ENCODE assay signal across 8 mouse cellular contexts in the genomic region with DNA sequence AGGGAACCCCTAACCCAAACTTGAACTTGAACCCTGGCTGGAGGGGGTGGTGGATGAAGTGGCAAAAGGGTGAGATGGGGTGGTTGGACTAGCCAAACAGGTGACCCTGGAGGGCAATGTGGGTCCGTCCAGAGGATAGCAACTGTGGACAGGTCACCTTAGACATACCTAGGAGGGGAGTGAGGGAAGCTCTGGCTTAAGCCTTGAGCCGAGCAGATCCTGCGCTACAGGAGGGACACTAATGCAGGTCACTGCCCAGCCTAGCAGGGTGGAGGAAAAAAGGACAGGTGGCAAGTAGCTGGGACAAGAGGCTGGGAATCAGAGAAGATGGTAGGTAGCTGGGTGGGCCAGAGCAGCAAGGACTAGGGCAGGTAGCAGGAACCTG. TPM values are rescaled to one million over a fixed set of nuclear protein-coding genes. Genes with fewer than 3 reads are reported as not detected.
A peak's percentile ranks its signal among the peaks of the same experiment; 100 is the strongest.
DNase-seq lines count a peak whose midpoint lies in the region; ATAC-seq and TF ChIP-seq lines count a peak whose summit lies in the region.

No protein-coding gene starts in this region.

- ATAC-seq in liver, embryonic 12.5 days: no peak

- peak overlapping the region; percentile 98 for H3K9ac ChIP-seq in liver, embryonic 12.5 days

- H3K27ac ChIP-seq in testis, adult 2 months (ENCODE audit: control insufficient read depth, insufficient read depth, low read depth, low read length): peak overlapping the region; percentile 96
- peak overlapping the region; percentile 96 for H3K27ac ChIP-seq in liver, embryonic 12.5 days

- H3K4me2 ChIP-seq in liver, embryonic 12.5 days: peak overlapping the region; percentile 96

- H3K9me3 ChIP-seq in liver, embryonic 12.5 days (replicated peaks): no peaks in the 10 kb centered on the region

- H3K4me3 ChIP-seq in testis, adult 2 months (ENCODE audit: control insufficient read depth, low read depth, low read length): peak overlapping the region; percentile 99
- H3K4me3 ChIP-seq in liver, embryonic 12.5 days: peak overlapping the region; percentile 95

- peaks cover 31% of the 10 kb centered on the region for H3K4me1 ChIP-seq in testis, adult 2 months (ENCODE audit: control insufficient read depth, insufficient read depth, low read length)
- peaks cover 89% of the 10 kb centered on the region for H3K4me1 ChIP-seq in liver, embryonic 12.5 days

- no peak for TF ChIP-seq CTCF in testis, adult 2 months (IDR thresholded peaks at IDR 0.05; ENCODE audit: control insufficient read depth, insufficient read depth, insufficient replicate concordance, low read depth, low read length)

- H3K27me3 ChIP-seq in testis, adult 2 months (ENCODE audit: control insufficient read depth, insufficient read depth, low read length): no peaks in the 10 kb centered on the region
- H3K27me3 ChIP-seq in liver, embryonic 12.5 days (replicated peaks): no peaks in the 10 kb centered on the region

- no peak for TF ChIP-seq POLR2A in testis, adult 2 months (IDR thresholded peaks at IDR 0.05; ENCODE audit: control insufficient read depth, low read depth, low read length)

- H3K36me3 ChIP-seq in testis, adult 2 months (ENCODE audit: control insufficient read depth, insufficient read depth, low read length): no peaks in the 10 kb centered on the region; the same call in 1 of the 2 replicates
- peaks cover 43% of the 10 kb centered on the region for H3K36me3 ChIP-seq in liver, embryonic 12.5 days

- WGBS in liver, embryonic 12.5 days (ENCODE audit: insufficient replicate concordance): 10% methylated on average over 3 of the region's 3 CpGs

- DNase-seq in cerebellum, adult 8-10 months: peak; percentile 25
- DNase-seq in cerebellum, adult 11 months: no peak
- no peak for DNase-seq in testis, postnatal 14 days (ENCODE audit: low spot score)
- DNase-seq in retina, embryonic 14.5 days (ENCODE audit: low spot score): no peak
- no peak for DNase-seq in urinary bladder, adult 18-20 months (ENCODE audit: low spot score in 2 of 2)
- no peak for DNase-seq in frontal cortex, postnatal 25 days (ENCODE audit: low spot score in 2 of 2)

RNA-seq across cellular contexts. Expression of a gene that starts 1.1 kb away (rescaled TPM):
- polyA plus RNA-seq in testis, adult 2 months (2012; rRNA removed): 33.3 and 35.4 TPM in 2 replicates
- polyA plus RNA-seq in liver, embryonic 12.5 days (2016; fragmentation: Nextera tagmentation; extraction: Ambion mirVana): 30.4 and 30.5 TPM in 2 replicates

RNA-seq across cellular contexts. Expression of a gene that starts 21.4 kb away (rescaled TPM):
- polyA plus RNA-seq in testis, adult 2 months (2012; rRNA removed): 409 and 456 TPM in 2 replicates
- polyA plus RNA-seq in liver, embryonic 12.5 days (2016; fragmentation: Nextera tagmentation; extraction: Ambion mirVana): 0.27 and 0.63 TPM in 2 replicates

RNA-seq across cellular contexts. Expression of a gene that starts 22.4 kb away (rescaled TPM):
- polyA plus RNA-seq in testis, adult 2 months (2012; rRNA removed): 0.20 and 0.24 TPM in 2 replicates
- 1.0 and 1.5 TPM in 2 replicates for polyA plus RNA-seq in liver, embryonic 12.5 days (2016; fragmentation: Nextera tagmentation; extraction: Ambion mirVana)

RNA-seq across cellular contexts. Expression of a gene that starts 36.4 kb away (rescaled TPM):
- 0.43 and 0.48 TPM in 2 replicates for polyA plus RNA-seq in testis, adult 2 months (2012; rRNA removed)
- polyA plus RNA-seq in liver, embryonic 12.5 days (2016; fragmentation: Nextera tagmentation; extraction: Ambion mirVana): 0.45 and 0.63 TPM in 2 replicates

RNA-seq across cellular contexts. Expression of a gene that starts 49.7 kb away (rescaled TPM):
- polyA plus RNA-seq in testis, adult 2 months (2012; rRNA removed): 102 and 115 TPM in 2 replicates
- 205 and 212 TPM in 2 replicates for polyA plus RNA-seq in liver, embryonic 12.5 days (2016; fragmentation: Nextera tagmentation; extraction: Ambion mirVana)

Comparison
In these comparisons a context has a peak if more than half of its experiments do, and no peak if none do; other contexts are left out.
1. RNA of a gene that starts 21.4 kb away (polyA plus RNA-seq): 409 to 456 TPM in testis, adult 2 months; 0.27 to 0.63 TPM in liver, embryonic 12.5 days; every median in the first group is over 100 times any median in the second.